Mouse (Mus musculus): ENCODE results near the gene Lrrn4. TPM values are rescaled to one million over a fixed set of nuclear protein-coding genes. Genes with fewer than 3 reads are reported as not detected.

Gene Lrrn4
- total and polyA plus RNA-seq, 3 experiments: not detected

GRCm38 (mm10) chr2:132869682-132870081 lies 11.0 kb downstream of the Lrrn4 start:
- Histone ChIP-seq H3K79me2 (replicated peaks; ENCODE audit: control insufficient read depth, extremely low read depth, insufficient read depth, poor library complexity, severe bottlenecking) (no peaks in the 10 kb centered on the region), H3K4me1 (ENCODE audit: control insufficient read depth in 1 of 2, insufficient read depth in 2 of 2) (peaks cover 0 to 7% of the 10 kb centered on the region in 2 experiments; a peak in 2 of 4 replicates), H3K27me3 (replicated peaks) (peaks cover under 1% of the 10 kb centered on the region), H3K27ac (ENCODE audit: insufficient read depth, low read depth) (no peak overlapping the region), H3K36me3 (replicated peaks in 1 of 2; ENCODE audit: control insufficient read depth in 1 of 2, insufficient read depth in 1 of 2, low read length in 1 of 2) (peaks cover 18 to 27% of the 10 kb centered on the region in 2 experiments), H3K4me2 (ENCODE audit: insufficient read depth, low read depth, poor library complexity, severe bottlenecking) (no peak overlapping the region), H3K4me3 (replicated peaks in 1 of 3; ENCODE audit: low read depth in 2 of 3, low read length in 2 of 3, poor library complexity in 1 of 3) (no peak overlapping the region), H3K9ac (ENCODE audit: insufficient read depth, low read depth) (no peak overlapping the region), H3K9me3 (replicated peaks; ENCODE audit: low read length) (no peaks in the 10 kb centered on the region)
- in situ Hi-C loops (cut with MboI; ENCODE audit: low pct_ligation_motif_present, low pct_unique_long_range_greater_than_20kb, low sequenced_read_pairs): no loop called here
- TF ChIP-seq MYC (IDR thresholded peaks at IDR 0.05; ENCODE audit: low read depth, low read length): no peak
- TF ChIP-seq JUN (IDR thresholded peaks at IDR 0.05; ENCODE audit: insufficient read depth, low read depth, low read length): no peak
- dilution Hi-C loops (cut with MboI; ENCODE audit: extremely low pct_ligation_motif_present, extremely low pct_unique_long_range_greater_than_20kb, low sequenced_read_pairs): no loop called here
- no peak for DNase-seq (ENCODE audit: extremely low read depth)

- H3K9ac ChIP-seq (ENCODE audit: insufficient read depth, low read depth): no peak overlapping the region
- H3K27me3 ChIP-seq (replicated peaks): no peaks in the 10 kb centered on the region
- no peak for DNase-seq (ENCODE audit: extremely low read depth)
- no peak overlapping the region for H3K4me3 ChIP-seq (replicated peaks in 1 of 3; ENCODE audit: low read depth in 2 of 3, low read length in 2 of 3, poor library complexity in 1 of 3)
- no peaks in the 10 kb centered on the region for H3K79me2 ChIP-seq (replicated peaks; ENCODE audit: control insufficient read depth, extremely low read depth, insufficient read depth, poor library complexity, severe bottlenecking)
- H3K36me3 ChIP-seq (replicated peaks in 1 of 2; ENCODE audit: control insufficient read depth in 1 of 2, insufficient read depth in 1 of 2, low read length in 1 of 2): peaks cover 29 to 46% of the 10 kb centered on the region in 2 experiments
- no peaks in the 10 kb centered on the region for H3K9me3 ChIP-seq (replicated peaks; ENCODE audit: low read length)
- no peak overlapping the region for H3K4me2 ChIP-seq (ENCODE audit: insufficient read depth, low read depth, poor library complexity, severe bottlenecking)
- peaks cover 0 to 7% of the 10 kb centered on the region in 2 experiments; a peak in 2 of 4 replicates for H3K4me1 ChIP-seq (ENCODE audit: control insufficient read depth in 1 of 2, insufficient read depth in 2 of 2)
- in situ Hi-C loops (cut with MboI; ENCODE audit: low pct_ligation_motif_present, low pct_unique_long_range_greater_than_20kb, low sequenced_read_pairs) (no loop called here), dilution Hi-C loops (cut with MboI; ENCODE audit: extremely low pct_ligation_motif_present, extremely low pct_unique_long_range_greater_than_20kb, low sequenced_read_pairs) (no loop called here)
- no peak overlapping the region for H3K27ac ChIP-seq (ENCODE audit: insufficient read depth, low read depth)
- TF ChIP-seq ZNF384 (IDR thresholded peaks at IDR 0.05; ENCODE audit: low read depth, low read length) (no peak), UBTF (IDR thresholded peaks at IDR 0.05; ENCODE audit: low read depth, low read length) (no peak), HCFC1 (IDR thresholded peaks at IDR 0.05; ENCODE audit: low read depth, low read length) (no peak), CTCF (conservative IDR thresholded peaks at IDR 0.05 in 1 of 2, IDR thresholded peaks at IDR 0.05 in 1 of 2; ENCODE audit: low read depth in 2 of 2, low read length in 2 of 2) (no peak), JUN (IDR thresholded peaks at IDR 0.05; ENCODE audit: insufficient read depth, low read depth, low read length) (no peak), EP300 (IDR thresholded peaks at IDR 0.05; ENCODE audit: low read length) (no peak), RCOR1 (conservative IDR thresholded peaks at IDR 0.05; ENCODE audit: low read depth, low read length) (no peak), NRF1 (IDR thresholded peaks at IDR 0.05; ENCODE audit: low read depth, low read length) (no peak), MXI1 (IDR thresholded peaks at IDR 0.05; ENCODE audit: low read depth, low read length) (no peak), E2F4 (IDR thresholded peaks at IDR 0.05; ENCODE audit: insufficient replicate concordance, low read depth, low read length) (no peak), USF1 (IDR thresholded peaks at IDR 0.05; ENCODE audit: low read depth, low read length) (no peak), KAT2A (IDR thresholded peaks at IDR 0.05; ENCODE audit: insufficient replicate concordance, low read length) (no peak), MAZ (IDR thresholded peaks at IDR 0.05; ENCODE audit: low read depth, low read length) (no peak), CHD1 (IDR thresholded peaks at IDR 0.05; ENCODE audit: low read depth, low read length) (no peak), TCF12 (IDR thresholded peaks at IDR 0.05; ENCODE audit: low read depth, low read length) (no peak), TBP (conservative IDR thresholded peaks at IDR 0.05; ENCODE audit: low read depth, low read length) (no peak), ZMIZ1 (IDR thresholded peaks at IDR 0.05; ENCODE audit: low read depth, low read length) (no peak), NELFE (IDR thresholded peaks at IDR 0.05; ENCODE audit: low read depth, low read length) (no peak), GABPA (IDR thresholded peaks at IDR 0.05; ENCODE audit: insufficient replicate concordance, low read depth, low read length) (no peak), SMC3 (IDR thresholded peaks at IDR 0.05; ENCODE audit: low read depth, low read length) (no peak)
These were observed 13.2 kb downstream of the Lrrn4 start for GRCm38 (mm10) chr2:132867521-132867920.

Measured in CH12.LX (cell line).